Mouse (Mus musculus) kidney, postnatal 4 days (tissue): ENCODE results near the gene Hmga2.
A peak's percentile ranks its signal among the peaks of the same experiment; 100 is the strongest.

Experiments
- DNase-seq, 2 experiments: peaks; one replicate each; pipeline ENCODE4 v3.0.0; 2021; ENCODE audit warnings: mixed read lengths in 2 of 2

Hmga2 gene

DNA sequence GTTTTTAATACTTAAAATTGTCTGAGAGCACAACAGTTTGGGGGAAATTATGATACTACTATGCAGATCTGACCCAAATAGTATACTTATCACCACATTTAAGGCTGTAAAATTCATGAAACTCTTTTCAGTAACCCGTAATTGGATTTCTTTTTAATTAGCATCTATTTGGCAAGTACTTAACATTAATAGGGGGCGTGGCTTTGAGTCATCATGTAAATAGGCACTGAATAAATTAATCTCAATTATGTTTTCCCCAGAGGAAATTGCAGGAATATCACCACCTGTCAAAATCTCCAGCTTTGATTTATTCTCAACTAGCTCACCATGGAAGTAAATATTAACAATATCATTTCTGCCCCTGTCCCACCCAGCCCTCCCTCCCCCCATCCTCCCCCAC lies 3.7 kb downstream of the Hmga2 start:
- no peak for DNase-seq

DNA sequence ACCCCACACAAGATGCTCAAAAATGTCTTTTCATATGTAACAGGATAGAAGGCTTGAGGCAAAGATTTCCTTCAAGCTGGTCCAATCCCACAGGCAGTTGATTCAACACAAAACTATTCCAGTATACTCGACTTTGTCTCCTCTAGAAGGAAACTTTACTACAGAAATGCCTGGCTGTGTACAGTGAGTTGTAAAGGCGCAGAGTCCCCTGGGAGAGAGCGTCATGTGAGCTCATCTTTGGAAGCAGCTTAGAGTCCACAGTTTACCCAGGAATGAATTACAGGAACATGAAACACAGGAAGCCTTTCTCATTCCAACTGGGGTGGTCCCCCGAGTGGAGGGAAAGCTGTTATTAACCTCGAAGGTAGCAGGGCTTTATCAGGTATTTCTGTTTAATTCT lies 11.1 kb downstream of the Hmga2 start:
- DNase-seq = no peak

DNA sequence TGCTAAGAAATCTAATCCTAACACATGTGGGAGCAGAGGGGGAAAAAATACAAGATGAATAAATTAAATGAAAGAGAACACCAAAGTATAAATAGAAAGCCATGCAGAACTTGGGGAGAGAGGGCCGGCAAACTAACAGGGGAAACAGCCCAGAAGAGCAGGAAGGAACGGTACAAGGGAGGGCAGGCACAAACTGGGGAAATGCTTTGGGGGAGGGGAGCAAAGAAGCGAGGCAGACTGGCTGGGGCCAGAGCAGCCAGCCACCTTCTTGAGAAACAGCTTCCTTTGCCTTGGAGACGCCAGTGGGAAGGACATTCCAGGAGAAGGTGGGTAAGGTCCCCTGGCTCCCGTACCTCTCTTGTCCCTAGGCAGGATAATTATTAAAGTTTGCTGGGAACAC lies 14.5 kb downstream of the Hmga2 start:
- DNase-seq = peak; percentile 44 to 59

DNA sequence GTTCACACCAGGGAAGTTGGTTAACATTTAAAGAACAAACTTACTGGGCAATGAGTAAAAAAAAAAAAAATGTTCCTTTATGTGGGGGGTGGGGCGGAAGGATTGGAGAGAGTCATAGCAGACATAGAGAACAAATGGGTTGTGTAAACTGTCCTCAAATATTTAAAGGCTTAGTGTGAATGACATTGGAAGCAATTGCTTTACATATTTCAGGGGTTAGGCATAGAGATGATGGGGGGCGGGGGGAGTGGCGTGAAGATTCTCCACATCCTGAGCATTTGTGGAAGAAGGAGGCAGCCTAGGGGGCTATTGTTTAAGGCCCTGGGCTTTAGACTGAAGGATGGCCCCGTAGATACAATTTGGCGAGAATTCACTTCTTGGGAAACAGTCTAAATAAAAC lies 15.0 kb downstream of the Hmga2 start:
- no peak for DNase-seq

DNA sequence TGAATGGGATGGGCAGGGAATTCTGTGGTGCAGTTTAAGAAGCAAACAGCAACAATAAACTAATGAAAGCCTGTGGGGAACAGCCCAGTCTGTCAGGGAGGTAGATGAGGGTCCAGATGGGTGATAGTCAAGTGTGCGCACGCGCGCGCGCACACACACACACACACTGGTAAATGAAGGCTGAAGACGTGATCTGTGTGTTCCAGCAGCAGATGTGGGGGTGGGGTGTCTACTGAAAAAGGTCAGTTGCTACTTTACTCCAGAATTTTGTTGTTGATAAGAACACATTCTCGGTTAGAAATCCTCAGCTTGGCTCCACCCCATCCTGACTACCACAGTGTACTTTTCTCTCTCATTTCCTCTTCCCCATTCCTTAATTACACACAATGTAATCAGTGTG lies 17.4 kb downstream of the Hmga2 start:
- DNase-seq = no peak

DNA sequence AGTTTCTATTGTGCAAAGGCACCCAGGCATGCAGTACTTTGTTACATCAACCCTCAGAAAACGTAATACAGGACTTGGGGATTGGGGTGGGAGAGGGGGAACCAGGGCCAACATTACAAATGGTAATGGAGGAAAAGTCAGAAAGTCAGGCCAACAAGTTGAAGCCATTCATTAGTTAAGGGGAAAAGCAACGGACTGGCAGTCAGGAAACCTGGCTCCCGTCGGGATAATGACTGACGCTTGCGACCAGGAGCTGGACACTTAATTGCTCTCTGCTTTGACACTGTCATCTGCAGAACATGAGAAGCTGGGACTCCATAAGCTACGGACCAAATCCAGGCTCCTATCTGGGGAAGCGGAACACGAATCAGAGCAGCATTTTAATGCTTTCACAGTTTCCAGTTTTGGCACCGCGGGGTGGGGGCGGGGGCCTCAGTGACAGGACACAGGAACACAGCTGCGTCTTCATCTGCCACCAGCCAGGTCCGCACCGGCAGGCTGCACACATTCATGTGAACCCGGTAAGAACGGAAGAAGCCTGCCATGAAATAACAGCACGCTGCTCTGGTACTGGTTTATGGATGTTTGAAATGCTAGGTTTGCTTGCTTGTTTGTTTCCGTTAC lies 26.5 kb downstream of the Hmga2 start:
- DNase-seq = peak; percentile 56 to 71

DNA sequence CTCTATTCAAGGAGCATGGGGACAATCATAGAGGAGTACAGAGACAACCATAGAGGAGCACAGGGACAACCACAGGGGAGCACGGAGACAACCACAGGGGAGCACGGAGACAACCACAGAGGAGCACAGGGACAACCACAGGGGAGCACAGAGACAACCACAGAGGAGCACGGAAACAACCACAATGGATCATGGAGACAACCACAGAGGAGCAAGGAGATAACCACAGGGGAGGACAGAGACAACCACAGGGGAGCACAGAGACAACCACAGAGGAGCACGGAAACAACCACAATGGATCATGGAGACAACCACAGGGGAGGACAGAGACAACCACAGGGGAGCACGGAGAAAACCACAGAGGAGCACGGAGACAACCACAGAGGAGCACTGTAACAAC lies 29.5 kb downstream of the Hmga2 start:
- no peak for DNase-seq

DNA sequence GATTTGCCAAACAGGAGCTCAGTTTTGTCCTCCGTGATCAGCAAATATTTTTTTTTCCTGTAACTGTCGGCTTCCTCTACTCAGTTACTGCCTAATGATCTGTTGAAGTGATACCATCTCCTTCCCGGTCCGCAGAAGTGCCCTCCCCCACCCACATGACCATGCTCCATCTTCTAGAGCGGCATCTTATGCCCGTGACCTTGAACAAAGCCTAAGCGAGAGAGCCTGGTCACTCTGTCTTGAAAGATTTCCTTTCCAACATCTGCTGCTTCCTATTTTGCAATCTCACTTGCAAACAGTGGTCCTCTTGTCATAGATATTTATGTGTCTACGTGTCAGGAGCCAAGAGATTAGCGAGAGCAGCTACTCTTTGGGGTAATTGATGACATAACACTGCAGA lies 30.1 kb downstream of the Hmga2 start:
- DNase-seq = peak; percentile 49 to 60

DNA sequence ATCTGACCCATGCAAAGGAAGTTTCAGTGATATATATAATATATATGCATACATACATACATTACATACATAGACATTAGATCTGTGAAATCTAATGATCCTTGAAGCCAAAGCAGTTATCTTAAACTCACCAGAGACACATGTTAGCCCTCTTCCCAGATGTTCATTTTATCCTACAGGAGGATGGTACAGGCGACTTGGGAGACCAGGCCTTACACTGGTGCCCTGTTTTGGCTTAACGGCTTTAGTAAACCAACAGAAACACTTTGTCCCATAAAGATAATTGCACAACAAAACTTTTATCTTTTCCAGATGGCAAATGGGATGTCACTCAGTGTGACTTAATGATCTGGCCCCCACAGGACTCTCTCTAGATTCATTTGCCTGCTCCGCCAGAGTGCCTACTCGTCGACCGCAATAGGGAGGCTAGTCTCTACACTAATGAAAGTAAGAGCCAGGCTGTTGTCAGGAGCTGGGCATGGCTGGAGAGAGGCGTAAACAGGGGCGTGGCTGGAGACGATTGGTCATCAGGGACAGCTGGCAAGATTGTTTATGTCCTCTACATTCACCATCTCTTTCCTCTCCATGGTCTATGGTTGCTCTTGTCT lies 31.7 kb downstream of the Hmga2 start:
- no peak for DNase-seq

DNA sequence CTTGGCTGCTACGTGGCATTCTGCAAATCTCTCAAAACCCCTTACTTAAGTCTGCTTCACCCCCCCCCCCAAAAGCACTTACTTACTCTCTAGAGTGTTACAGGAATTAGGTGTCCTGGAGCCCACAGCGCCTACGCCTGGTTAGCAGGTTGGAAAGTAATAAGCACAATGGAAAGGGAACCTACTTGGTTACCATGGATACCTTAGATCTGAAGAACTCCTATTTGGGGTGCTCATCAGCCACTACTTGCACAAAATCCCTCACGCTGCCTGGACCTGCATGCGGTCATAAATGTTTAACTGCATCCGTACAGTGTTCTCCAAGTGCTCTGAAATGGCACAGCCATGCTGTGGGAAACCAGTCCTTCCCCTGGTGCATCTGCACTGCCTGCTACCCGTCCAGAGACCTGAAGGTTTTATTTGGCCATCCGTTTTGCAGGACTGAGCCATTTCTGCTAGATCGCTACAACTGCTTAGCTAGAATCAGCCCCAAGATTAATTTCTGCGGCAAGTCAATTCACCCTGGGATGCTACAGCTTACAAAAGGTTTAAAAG lies 32.4 kb downstream of the Hmga2 start:
- no peak for DNase-seq

DNA sequence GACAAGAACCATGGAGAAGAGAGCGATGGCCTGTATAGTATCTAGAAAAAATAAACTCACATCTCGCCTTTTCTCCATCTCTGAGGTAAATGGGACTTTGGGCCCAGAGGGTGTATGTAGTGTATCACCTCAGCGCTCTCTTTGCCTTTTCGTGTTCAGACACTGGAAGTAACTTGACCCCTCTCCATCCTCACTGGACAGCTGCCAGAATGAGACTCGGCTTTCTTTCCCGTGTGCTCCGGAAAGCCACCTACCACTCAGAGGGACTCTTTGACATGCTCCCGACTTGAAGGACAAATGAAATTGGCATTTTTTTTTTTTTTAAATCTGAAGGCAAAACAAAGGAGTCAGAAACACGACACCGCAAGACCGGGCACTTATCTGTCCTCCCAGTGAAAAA lies 35.0 kb downstream of the Hmga2 start:
- DNase-seq = no peak

DNA sequence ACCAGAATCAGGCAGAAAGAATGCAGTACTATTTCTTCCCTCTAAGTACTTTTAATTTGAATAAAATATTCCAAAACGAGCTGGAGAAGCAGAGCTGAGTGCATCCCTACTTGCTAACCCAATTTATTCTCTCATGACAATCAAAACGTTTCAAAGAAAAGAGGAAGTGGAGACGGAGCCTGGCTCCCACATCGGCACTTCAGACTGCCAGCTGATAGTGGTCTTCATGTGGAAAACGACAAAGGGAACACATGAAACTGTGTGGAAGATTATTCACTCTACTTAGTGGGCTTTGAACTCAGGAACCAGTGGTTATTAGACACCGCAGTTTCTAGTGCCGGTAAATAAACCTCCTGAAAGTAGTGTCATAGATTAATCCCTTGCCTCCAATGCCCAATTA lies 41.8 kb downstream of the Hmga2 start:
- no peak for DNase-seq

DNA sequence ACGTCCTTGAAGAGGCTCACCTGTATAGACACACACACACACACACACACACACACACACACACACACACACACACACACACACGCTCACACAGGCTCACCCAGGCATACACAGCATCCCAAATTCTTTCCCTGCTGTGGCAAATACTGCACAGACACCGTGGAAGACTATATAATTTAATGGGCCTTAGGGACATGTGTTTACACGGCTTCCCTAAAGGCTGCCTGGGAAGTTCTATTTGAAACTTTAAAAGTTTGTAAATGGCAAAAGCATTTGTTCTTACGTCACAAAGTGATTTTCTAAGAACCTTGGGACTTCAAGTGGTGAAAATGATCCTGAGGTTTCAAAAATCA lies 42.8 kb downstream of the Hmga2 start:
- DNase-seq = no peak

DNA sequence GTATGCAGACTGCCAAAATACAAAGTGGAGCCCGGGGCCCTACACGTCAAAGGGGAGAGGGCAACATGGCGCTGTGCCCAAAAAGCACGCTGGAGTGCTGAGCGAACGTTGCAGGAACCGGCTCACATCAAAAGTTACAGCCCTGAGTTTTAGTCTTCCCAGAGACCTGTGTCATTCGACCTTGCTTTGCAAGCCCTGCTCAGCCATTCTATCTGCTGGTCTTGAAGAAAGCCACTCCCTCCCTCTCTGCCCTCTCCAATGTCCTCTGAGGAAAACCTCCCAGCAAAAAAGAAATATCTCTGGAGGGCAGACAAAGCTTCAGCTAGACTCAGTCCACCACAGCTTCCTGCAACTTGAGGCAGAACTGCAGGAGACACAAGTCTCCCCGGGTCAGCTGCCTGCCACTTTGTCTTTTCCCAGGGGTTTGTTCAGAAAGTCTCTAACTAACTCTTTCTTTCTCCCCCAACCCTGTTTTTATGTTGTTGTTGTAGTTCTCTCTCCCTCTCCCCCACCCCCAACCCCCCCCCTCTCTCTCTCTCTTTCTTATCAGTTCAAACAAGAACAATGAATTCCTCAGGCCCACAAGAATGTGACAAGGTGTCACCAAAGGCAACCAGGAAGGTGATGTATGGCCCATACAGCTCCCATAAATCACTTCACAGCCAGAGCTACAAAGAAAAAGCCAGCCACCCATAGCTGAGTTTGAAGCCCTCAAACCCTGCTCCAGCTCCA lies 43.4 kb downstream of the Hmga2 start:
- DNase-seq = peak; percentile 46 to 55

DNA sequence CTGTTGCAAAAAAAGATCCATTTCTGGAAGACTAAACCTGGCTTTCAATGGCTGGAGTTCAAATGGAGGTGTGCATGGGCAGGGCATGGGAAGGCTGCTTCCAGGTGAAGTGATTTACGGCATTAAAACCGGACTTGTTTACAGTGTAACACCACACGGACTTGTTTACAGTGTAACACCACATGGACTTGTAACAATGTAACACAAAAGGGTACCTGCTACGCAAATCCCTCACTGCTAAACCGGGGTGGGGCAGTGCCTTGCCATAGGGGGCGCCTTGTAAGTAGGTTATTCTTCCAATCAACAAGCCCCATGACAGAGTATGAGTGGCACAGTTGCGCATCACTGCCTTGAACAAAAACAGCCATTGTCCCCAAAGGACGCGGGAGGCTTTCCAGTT lies 44.2 kb downstream of the Hmga2 start:
- DNase-seq = no peak

DNA sequence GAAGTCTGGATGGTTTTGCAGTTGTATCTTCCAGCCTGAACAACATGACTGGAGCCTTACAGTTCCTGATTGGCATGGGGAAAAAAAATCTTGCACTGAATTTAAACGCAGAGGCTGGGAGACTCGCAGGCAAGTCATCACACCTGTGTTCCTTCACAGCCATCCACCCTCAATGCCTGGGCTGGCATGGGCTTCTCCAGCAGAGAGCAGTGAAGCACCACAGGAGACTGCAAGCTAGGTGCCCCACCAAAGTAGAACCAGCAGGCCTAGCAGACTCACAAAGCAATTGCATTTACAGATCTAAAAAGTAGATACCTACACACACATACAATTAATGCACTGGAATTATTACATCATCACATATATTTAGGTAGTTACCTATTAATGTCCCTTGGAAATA lies 44.8 kb downstream of the Hmga2 start:
- peak; percentile 63 to 76 for DNase-seq

DNA sequence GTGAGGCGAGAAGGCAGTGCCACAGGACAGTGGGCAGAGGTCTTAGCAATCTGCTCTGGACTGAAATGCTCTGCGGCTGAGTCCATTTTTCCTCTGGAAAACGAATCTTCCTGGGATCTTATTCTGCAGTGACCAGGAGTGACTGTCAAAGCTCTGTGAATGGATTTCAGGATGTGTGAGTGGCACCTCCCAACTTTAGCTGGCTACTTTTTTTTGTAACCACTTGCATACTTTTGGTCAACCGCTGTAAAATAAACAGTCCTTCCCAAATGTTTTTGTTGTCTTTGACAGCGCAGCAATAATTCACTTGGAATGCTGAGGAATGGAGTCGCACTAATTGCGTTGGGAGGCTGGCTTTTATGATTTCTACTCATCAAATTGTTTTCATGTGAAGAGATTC lies 45.8 kb downstream of the Hmga2 start:
- DNase-seq = no peak

DNA sequence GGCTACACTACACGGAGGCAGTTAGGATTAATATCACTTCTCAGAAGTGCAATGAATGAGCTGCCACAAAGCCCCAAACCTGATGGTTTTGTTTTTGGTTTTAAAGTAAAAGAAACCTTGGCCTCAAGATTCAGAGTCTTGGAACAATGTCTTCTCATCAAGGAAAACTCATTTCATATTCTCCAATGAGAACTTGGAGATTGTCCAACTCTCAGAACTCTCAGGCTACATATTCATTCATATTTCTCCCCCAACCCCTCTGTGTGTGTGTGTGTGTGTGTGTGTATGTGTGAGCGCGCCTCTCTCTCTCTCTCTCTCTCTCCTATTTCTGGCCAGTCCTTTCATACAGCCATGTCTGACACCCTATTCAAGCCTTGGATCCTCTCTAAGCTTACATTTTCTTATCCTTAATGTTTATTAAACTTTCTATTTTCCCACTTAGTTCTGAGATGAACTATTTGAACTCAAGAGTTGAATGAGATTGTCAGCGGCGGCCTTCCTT lies 46.5 kb downstream of the Hmga2 start:
- no peak for DNase-seq

DNA sequence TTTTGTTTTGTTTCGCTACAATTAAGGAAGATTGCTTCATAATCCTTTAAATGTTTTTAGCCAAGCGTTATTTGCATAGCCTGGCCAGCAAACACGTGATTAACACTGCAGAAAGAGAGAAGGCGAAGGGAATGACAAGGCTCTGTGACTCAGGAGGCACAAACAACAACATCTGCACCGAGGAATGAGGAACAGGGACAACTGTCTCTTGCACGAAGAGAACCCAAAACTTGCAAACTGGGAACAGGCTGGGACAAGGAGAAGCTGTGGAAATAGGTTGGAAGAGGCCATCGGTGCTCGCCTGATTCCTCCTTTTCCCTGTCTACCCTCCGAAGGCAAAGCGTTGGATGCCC lies 47.1 kb downstream of the Hmga2 start:
- no peak for DNase-seq

DNA sequence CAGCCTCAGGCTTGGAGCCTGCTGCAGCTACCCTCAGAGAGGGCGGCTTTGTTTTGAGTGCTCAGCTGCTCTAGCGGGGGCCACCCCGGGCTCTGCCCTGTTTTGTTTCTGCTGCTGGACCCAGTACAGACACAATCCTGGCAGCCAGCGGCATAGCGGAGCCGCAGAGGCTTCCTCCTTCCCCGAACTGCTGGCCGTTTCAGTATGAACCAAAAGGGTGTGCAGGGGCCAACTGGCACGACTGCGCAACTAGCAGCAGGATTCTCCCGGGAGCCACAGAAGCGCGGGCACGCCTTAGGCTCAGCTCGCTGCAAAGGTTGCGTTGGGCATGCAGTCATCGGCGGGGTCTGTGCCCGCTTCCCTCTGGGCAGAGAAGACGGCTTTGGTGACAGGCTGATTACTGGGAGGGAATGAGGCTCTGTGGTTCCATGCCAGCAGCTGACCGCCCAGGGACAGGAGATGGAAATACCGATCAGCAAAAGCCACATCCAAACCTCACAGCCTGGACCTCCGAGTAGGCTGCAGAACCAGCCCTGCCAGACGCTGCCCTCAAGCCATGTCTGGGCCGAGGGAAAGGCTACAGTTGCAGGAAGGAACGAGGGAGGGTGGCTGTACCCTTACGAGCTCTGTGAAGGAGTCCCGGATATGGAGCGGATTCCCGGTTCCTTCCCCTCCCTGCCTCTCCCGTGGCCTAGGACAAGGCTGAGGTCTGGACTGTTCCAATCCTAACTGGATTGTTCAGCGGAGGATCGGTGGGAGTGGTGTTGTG lies 47.7 kb downstream of the Hmga2 start:
- peak; percentile 46 to 63 for DNase-seq

DNA sequence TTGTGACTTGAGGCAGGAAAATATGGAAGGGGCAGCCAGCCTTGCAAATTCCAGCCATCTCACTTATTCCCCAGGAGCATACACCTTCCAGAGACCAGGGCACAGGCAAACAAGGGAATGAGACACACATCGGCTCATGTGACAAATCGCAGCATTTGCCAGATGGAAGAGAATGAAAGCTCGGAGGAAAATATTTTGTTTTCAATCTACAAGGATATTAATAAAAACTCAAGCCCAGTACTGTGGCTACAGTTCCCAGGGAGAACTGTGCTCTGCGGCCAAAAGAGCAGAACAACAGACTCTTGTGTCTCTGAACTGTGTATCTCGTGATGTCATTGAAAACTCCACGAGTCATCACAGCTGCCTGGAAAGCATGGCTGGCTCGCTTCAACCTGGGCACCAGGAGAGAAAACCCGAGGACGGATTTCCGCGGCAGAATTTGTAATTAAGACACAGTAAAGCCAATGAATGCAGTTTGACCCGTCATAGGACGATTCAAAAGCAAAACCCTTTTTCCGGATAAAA lies 50.1 kb downstream of the Hmga2 start:
- no peak for DNase-seq

DNA sequence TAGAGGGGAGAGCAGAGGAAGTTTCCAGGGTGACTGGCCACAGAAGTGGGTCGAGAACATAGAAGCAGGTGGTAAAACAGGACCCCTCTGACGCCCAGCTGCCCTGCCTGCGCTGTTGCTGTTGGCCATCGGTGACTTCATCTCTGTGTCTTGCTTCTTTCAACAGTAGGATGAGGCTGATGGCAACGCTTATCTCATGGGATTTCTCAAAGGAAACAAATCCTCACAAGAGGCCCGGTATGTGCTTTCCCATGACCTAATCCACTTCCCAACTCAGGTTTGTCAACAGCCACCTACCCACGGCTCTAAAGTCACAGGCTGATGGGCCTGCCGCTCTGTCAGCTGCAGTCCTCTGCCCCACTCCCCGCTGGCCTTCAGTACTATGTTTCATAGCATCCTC lies 52.3 kb downstream of the Hmga2 start:
- no peak for DNase-seq

DNA sequence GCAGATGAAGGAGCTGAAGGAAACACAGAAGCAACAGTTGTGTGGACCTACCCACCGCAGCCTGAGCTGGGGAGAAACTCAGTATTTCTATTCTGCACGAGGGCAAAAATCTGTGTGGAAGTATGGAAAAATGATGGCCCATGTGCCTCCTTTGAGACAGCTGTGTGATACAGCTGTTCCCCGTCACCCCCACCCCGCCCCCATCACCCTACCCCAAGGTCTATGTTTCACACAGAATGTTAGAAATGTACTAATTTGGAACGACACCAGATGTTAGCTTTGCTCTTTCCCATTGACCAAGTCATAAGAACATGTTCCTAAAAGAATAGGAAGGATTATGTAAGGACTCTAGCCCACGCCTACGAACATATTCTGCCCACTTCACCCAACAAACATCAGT lies 53.0 kb downstream of the Hmga2 start:
- no peak for DNase-seq
